Mouse (Mus musculus) embryo, embryonic 11.5 days (tissue): ENCODE measurements around the gene Vps72.
"Not testable (repeated sequence)": the region's sequence is repeated elsewhere in the genome, so short reads cannot be mapped to it uniquely, and the experiment has no call there.

Source experiments
- DNase-seq: peaks from one replicate; pipeline ENCODE4 v3.0.0-alpha.2; 2012; ENCODE audit warnings: low read depth, low spot score

Vps72 gene

GRCm38 (mm10) chr3:95133680-95134101 is 22.9 kb downstream of the Vps72 start, which contains the start of the genes Scnm1 and Lysmd1:
TSS of gene Scnm1 (minus strand) at chr3:95134011.
TSS of gene Lysmd1 (plus strand) at chr3:95134088.
- peak; percentile 86 for DNase-seq

- not testable (repeated sequence) for DNase-seq
Measured at GRCm38 (mm10) chr3:95134133-95134532, 23.3 kb downstream of the Vps72 start.

- DNase-seq = no peak
Measured at GRCm38 (mm10) chr3:95135023-95135422, 24.2 kb downstream of the Vps72 start.

- no peak for DNase-seq
Measured at GRCm38 (mm10) chr3:95135433-95136052, 24.7 kb downstream of the Vps72 start.

GRCm38 (mm10) chr3:95136336-95136735 is 25.5 kb downstream of the Vps72 start:
- DNase-seq = no peak

- no peak for DNase-seq
Measured at GRCm38 (mm10) chr3:95139586-95140288, 28.9 kb downstream of the Vps72 start.

- no peak for DNase-seq
Measured at GRCm38 (mm10) chr3:95140289-95140595, 29.4 kb downstream of the Vps72 start.

GRCm38 (mm10) chr3:95140795-95141194 is 30.0 kb downstream of the Vps72 start:
- no peak for DNase-seq

GRCm38 (mm10) chr3:95141474-95141873 is 30.7 kb downstream of the Vps72 start:
- no peak for DNase-seq

GRCm38 (mm10) chr3:95141952-95142616 is 31.3 kb downstream of the Vps72 start, which contains the start of gene Tnfaip8l2:
TSS of gene Tnfaip8l2 (minus strand) at chr3:95142360.
- DNase-seq = no peak

GRCm38 (mm10) chr3:95142617-95143011 is 31.8 kb downstream of the Vps72 start:
- peak; percentile 66 for DNase-seq

GRCm38 (mm10) chr3:95147924-95148323 is 37.1 kb downstream of the Vps72 start:
- DNase-seq = no peak

GRCm38 (mm10) chr3:95153874-95154273 is 43.1 kb downstream of the Vps72 start:
- DNase-seq = no peak

- no peak for DNase-seq
Measured at GRCm38 (mm10) chr3:95159511-95159986, 48.7 kb downstream of the Vps72 start.

GRCm38 (mm10) chr3:95159987-95160963 is 49.5 kb downstream of the Vps72 start, which contains the start of gene Sema6c:
TSS of gene Sema6c (plus strand) at chr3:95160457.
- peak; percentile 80 for DNase-seq

GRCm38 (mm10) chr3:95161041-95161551 is 50.3 kb downstream of the Vps72 start:
- no peak for DNase-seq

GRCm38 (mm10) chr3:95161618-95162344 is 51.0 kb downstream of the Vps72 start:
- DNase-seq = no peak

GRCm38 (mm10) chr3:95162345-95162628 is 51.5 kb downstream of the Vps72 start:
- no peak for DNase-seq

- no peak for DNase-seq
Measured at GRCm38 (mm10) chr3:95163419-95164255, 52.8 kb downstream of the Vps72 start.

GRCm38 (mm10) chr3:95164256-95164550 is 53.4 kb downstream of the Vps72 start:
- no peak for DNase-seq
